Mouse (Mus musculus): ENCODE results near the gene Ctse. TPM values are rescaled to one million over a fixed set of nuclear protein-coding genes. Genes with fewer than 3 reads are reported as not detected.

Ctse gene
- total and polyA plus RNA-seq, 2 experiments from 2014 or later, result 0.08 to 0.57 TPM

DNA sequence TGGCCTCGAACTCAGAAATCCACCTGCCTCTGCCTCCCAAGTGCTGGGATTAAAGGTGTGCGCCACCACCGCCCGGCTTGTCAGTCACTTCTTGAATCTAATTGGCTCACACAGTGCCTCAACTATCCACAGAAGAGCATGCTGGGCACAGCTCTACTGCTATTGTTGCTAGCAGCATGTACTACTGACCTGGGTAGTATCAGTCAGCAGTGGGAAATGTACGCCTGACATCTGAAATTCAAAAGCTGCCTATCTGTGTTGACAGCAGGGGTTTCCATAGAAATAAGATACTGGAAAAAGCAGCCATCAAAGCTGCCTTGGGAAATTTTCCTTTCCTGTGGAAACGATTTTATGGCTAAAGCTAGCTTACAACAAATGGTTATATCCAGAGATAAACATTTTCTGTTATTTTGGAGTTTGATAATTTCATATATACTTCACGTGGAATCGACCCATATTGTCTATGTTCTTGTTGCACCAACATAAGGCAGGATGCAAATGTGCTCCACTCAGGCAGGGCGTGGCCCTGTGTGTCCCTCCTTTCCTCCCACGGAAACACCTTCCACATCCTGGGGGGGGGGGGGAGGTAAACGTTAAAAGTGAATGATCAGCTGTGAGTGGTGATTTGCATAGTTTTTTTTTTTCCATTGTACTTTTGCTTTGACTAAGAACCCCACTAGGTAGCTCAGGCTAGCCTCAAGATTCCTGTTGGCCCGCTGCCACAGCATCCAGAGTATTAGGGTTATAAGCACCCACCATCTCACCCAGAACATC, 14.8 kb downstream of the Ctse start:
- H3K4me3 ChIP-seq (ENCODE audit: low read depth, low read length), result no peak overlapping the region
- no peak for TF ChIP-seq CTCF (IDR thresholded peaks at IDR 0.05; ENCODE audit: low read depth)
- no peaks in the 10 kb centered on the region for H3K27me3 ChIP-seq (ENCODE audit: insufficient read depth, low read length)
- ATAC-seq (no peak), DNase-seq (no peak)
- no peaks in the 10 kb centered on the region for H3K9me3 ChIP-seq (ENCODE audit: low read length)
- no peak overlapping the region for H3K4me2 ChIP-seq (ENCODE audit: low read depth)
- H3K36me3 ChIP-seq (ENCODE audit: insufficient read depth), result no peaks in the 10 kb centered on the region
- no peak overlapping the region for H3K27ac ChIP-seq (ENCODE audit: low read depth, low read length)
- 75% methylated on average over 12 of the region's 12 CpGs for WGBS
- H3K9ac ChIP-seq, result no peak overlapping the region
- H3K4me1 ChIP-seq (ENCODE audit: insufficient read depth), result peaks cover 7% of the 10 kb centered on the region; the same call in 1 of the 2 replicates

DNA sequence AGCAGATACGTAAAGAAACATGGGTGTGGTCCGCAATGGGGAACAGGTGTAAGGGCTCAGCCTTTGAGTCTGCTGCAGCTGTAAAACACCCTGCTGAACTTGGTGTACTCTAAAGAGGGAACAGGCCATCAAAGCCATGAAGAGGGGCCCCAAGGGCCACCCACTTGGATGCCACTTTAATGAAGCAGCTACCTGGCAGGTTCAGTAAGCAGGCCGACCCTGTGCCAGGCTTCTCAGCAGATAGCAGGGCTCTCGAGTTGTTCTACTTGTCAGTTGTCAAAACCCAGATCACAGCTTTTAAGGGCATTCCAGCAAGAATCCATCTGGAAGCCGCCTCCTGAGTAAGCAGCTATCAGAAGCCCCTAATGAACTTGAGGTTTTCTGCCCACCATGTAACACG, 17.5 kb downstream of the Ctse start:
- H3K27me3 ChIP-seq (ENCODE audit: insufficient read depth, low read length), result no peaks in the 10 kb centered on the region
- ATAC-seq (no peak), DNase-seq (no peak)
- H3K4me2 ChIP-seq (ENCODE audit: low read depth), result no peak overlapping the region
- H3K27ac ChIP-seq (ENCODE audit: low read depth, low read length), result no peak overlapping the region
- no peaks in the 10 kb centered on the region for H3K9me3 ChIP-seq (ENCODE audit: low read length)
- 80% methylated on average over 6 of the region's 6 CpGs for WGBS
- H3K4me1 ChIP-seq (ENCODE audit: insufficient read depth), result peaks cover 8% of the 10 kb centered on the region; the same call in 1 of the 2 replicates
- H3K36me3 ChIP-seq (ENCODE audit: insufficient read depth), result no peaks in the 10 kb centered on the region
- no peak overlapping the region for H3K9ac ChIP-seq
- TF ChIP-seq CTCF (IDR thresholded peaks at IDR 0.05; ENCODE audit: low read depth), result no peak
- H3K4me3 ChIP-seq (ENCODE audit: low read depth, low read length), result no peak overlapping the region

GRCm38 (mm10) chr1:131657945-131658354, 19.8 kb downstream of the Ctse start:
- ATAC-seq, result peak; percentile 96
- H3K27me3 ChIP-seq (ENCODE audit: insufficient read depth, low read length), result no peaks in the 10 kb centered on the region
- peak overlapping the region; percentile 20 for H3K4me3 ChIP-seq (ENCODE audit: low read depth, low read length)
- peak; percentile 96 for TF ChIP-seq CTCF (IDR thresholded peaks at IDR 0.05; ENCODE audit: low read depth)
- WGBS, result under 1% methylated on average over 11 of the region's 11 CpGs
- no peaks in the 10 kb centered on the region for H3K36me3 ChIP-seq (ENCODE audit: insufficient read depth)
- H3K27ac ChIP-seq (ENCODE audit: low read depth, low read length), result peak overlapping the region; percentile 89
- peaks cover 8% of the 10 kb centered on the region; the same call in 1 of the 2 replicates for H3K4me1 ChIP-seq (ENCODE audit: insufficient read depth)
- DNase-seq, result peak; percentile 98
- no peaks in the 10 kb centered on the region for H3K9me3 ChIP-seq (ENCODE audit: low read length)
- H3K4me2 ChIP-seq (ENCODE audit: low read depth), result peak overlapping the region; percentile 36
- peak overlapping the region; percentile 52 for H3K9ac ChIP-seq

- Histone ChIP-seq H3K4me3 (ENCODE audit: low read depth, low read length) (no peak overlapping the region), H3K36me3 (ENCODE audit: insufficient read depth) (no peaks in the 10 kb centered on the region), H3K4me1 (ENCODE audit: insufficient read depth) (peaks cover 8% of the 10 kb centered on the region; the same call in 1 of the 2 replicates), H3K27me3 (ENCODE audit: insufficient read depth, low read length) (no peaks in the 10 kb centered on the region), H3K4me2 (ENCODE audit: low read depth) (no peak overlapping the region), H3K9ac (no peak overlapping the region), H3K27ac (ENCODE audit: low read depth, low read length) (no peak overlapping the region), H3K9me3 (ENCODE audit: low read length) (no peaks in the 10 kb centered on the region)
- TF ChIP-seq CTCF (IDR thresholded peaks at IDR 0.05; ENCODE audit: low read depth), result no peak
- DNase-seq, result no peak
- peak; percentile 9; the same call in 1 of the 2 replicates for ATAC-seq
- WGBS, result 52% methylated on average over 5 of the region's 5 CpGs
Observed at GRCm38 (mm10) chr1:131659512-131660085, 21.5 kb downstream of the Ctse start.

DNA sequence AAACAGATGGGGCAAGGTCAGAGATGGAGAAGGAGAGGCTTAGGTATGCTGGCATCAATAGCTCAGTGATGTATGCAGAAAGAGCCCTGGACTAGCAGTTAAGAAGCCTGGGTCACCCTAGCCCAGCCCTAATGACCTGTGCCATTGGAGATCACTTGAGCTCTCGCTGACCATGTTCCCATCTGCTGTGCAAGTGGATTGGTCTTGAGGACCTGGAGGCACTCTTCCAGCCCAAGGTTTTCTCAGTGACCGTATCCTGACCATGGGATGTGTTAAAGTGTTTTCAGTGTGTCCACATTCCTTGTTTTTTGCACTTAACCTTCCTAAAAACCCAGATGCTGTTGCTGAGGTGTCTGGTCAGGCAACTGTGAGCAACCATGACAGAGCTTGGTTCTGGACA, 22.2 kb downstream of the Ctse start:
- Histone ChIP-seq H3K27me3 (ENCODE audit: insufficient read depth, low read length) (no peaks in the 10 kb centered on the region), H3K27ac (ENCODE audit: low read depth, low read length) (no peak overlapping the region), H3K9me3 (ENCODE audit: low read length) (no peaks in the 10 kb centered on the region), H3K36me3 (ENCODE audit: insufficient read depth) (no peaks in the 10 kb centered on the region), H3K4me2 (ENCODE audit: low read depth) (no peak overlapping the region), H3K4me3 (ENCODE audit: low read depth, low read length) (no peak overlapping the region), H3K9ac (no peak overlapping the region), H3K4me1 (ENCODE audit: insufficient read depth) (peaks cover 8% of the 10 kb centered on the region; the same call in 1 of the 2 replicates)
- WGBS, result 89% methylated on average over 2 of the region's 2 CpGs
- TF ChIP-seq CTCF (IDR thresholded peaks at IDR 0.05; ENCODE audit: low read depth), result no peak
- no peak for ATAC-seq
- no peak for DNase-seq

GRCm38 (mm10) chr1:131660716-131661472, 22.8 kb downstream of the Ctse start:
- TF ChIP-seq CTCF (IDR thresholded peaks at IDR 0.05; ENCODE audit: low read depth), result no peak
- no peaks in the 10 kb centered on the region for H3K36me3 ChIP-seq (ENCODE audit: insufficient read depth)
- WGBS, result 78% methylated on average over 7 of the region's 7 CpGs
- no peak overlapping the region for H3K4me2 ChIP-seq (ENCODE audit: low read depth)
- no peak overlapping the region for H3K27ac ChIP-seq (ENCODE audit: low read depth, low read length)
- no peak overlapping the region for H3K4me3 ChIP-seq (ENCODE audit: low read depth, low read length)
- ATAC-seq (no peak), DNase-seq (no peak)
- no peak overlapping the region for H3K9ac ChIP-seq
- no peaks in the 10 kb centered on the region for H3K27me3 ChIP-seq (ENCODE audit: insufficient read depth, low read length)
- H3K4me1 ChIP-seq (ENCODE audit: insufficient read depth), result peaks cover 8% of the 10 kb centered on the region; the same call in 1 of the 2 replicates
- no peaks in the 10 kb centered on the region for H3K9me3 ChIP-seq (ENCODE audit: low read length)
